Mouse (Mus musculus): Measurements from ENCODE around the gene Tpp2. TPM values are rescaled to one million over a fixed set of nuclear protein-coding genes. Genes with fewer than 3 reads are reported as not detected.

Tpp2 gene
- total and polyA plus RNA-seq, 3 experiments = 41.1 to 47.4 TPM; not detected in 1

DNA sequence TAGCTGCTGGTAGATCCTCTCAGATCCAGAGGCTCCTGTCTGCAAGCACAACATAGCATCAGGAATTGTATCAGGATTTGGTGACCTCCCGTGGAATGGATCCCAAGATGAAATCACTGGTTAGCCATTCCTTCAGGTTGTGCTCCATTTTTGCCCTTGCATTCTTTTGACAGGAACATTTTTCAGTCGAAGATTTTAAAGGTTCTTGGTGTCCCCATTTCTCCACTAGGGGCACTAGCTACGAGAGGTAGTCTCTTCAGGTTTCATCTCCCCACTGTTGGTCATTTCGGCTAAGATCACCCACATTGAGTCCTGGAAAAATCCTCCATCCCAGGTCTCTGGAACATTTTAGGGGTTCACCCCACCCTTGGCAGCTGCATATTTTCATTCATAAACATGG lies 33.3 kb downstream of the Tpp2 start:
- Histone ChIP-seq H3K27ac (ENCODE audit: control insufficient read depth, low read depth, low read length) (no peak overlapping the region), H3K9me3 (replicated peaks; ENCODE audit: insufficient read depth, low read length) (no peaks in the 10 kb centered on the region), H3K9ac (ENCODE audit: control insufficient read depth, low read depth, low read length, poor library complexity, severe bottlenecking) (no peak overlapping the region), H3K79me2 (ENCODE audit: control insufficient read depth, insufficient read depth, low read length, poor library complexity) (no peaks in the 10 kb centered on the region), H3K36me3 (ENCODE audit: control insufficient read depth in 1 of 2, insufficient read depth in 2 of 2, low read length in 2 of 2) (peaks cover 0 to 37% of the 10 kb centered on the region in 2 experiments; a peak in 2 of 4 replicates), H3K4me3 (ENCODE audit: control insufficient read depth in 1 of 2, insufficient read depth in 1 of 2, low read depth in 2 of 2, low read length in 2 of 2) (no peak overlapping the region), H3K27me3 (ENCODE audit: control insufficient read depth in 1 of 2, insufficient read depth in 2 of 2, low read length in 2 of 2) (no peaks in the 10 kb centered on the region), H3K4me1 (ENCODE audit: control insufficient read depth in 1 of 2, insufficient read depth in 2 of 2, low read length in 2 of 2) (no peaks in the 10 kb centered on the region)
- TF ChIP-seq CTCF (IDR thresholded peaks at IDR 0.05 in 2 of 3, conservative IDR thresholded peaks at IDR 0.05 in 1 of 3; ENCODE audit: control insufficient read depth in 1 of 3, insufficient read depth in 1 of 3, low read depth in 2 of 3, low read length in 3 of 3, poor library complexity in 1 of 3, severe bottlenecking in 1 of 3) = peak; percentile 10 to 53 (median 39); a peak in 4 of 6 replicates
- TF ChIP-seq POLR2A (IDR thresholded peaks at IDR 0.05; ENCODE audit: control insufficient read depth in 1 of 2, insufficient read depth in 1 of 2, low read depth in 1 of 2, low read length in 2 of 2, poor library complexity in 1 of 2) = no peak
- peak; percentile 31 for DNase-seq (ENCODE audit: low read depth, low spot score)

DNA sequence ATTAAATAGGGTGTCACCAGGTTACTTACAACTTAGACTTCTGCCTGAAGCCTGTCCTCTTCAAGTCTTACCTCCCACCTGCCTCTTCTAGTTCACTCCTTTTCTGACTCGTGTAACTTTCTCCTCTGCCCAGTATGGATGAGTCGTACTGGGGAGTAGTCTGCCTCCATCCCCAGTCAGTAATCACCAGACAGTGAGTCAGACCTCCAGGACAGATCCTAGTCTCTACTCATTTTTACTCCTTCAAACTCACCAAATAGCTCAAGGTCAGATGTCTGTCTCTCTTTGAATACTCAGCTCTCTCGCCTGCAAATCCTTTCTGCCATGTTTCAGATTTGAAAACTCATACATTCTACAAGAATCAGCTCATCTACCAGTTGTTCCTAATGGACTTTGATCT lies 35.9 kb downstream of the Tpp2 start:
- H3K9ac ChIP-seq (ENCODE audit: control insufficient read depth, low read depth, low read length, poor library complexity, severe bottlenecking) = no peak overlapping the region
- H3K4me1 ChIP-seq (ENCODE audit: control insufficient read depth in 1 of 2, insufficient read depth in 2 of 2, low read length in 2 of 2) = no peaks in the 10 kb centered on the region
- H3K4me3 ChIP-seq (ENCODE audit: control insufficient read depth in 1 of 2, insufficient read depth in 1 of 2, low read depth in 2 of 2, low read length in 2 of 2) = no peak overlapping the region
- peak; percentile 17 for DNase-seq (ENCODE audit: low read depth, low spot score)
- no peak overlapping the region for H3K27ac ChIP-seq (ENCODE audit: control insufficient read depth, low read depth, low read length)
- H3K27me3 ChIP-seq (ENCODE audit: control insufficient read depth in 1 of 2, insufficient read depth in 2 of 2, low read length in 2 of 2) = no peaks in the 10 kb centered on the region
- peaks cover 0 to 45% of the 10 kb centered on the region in 2 experiments; a peak in 2 of 4 replicates for H3K36me3 ChIP-seq (ENCODE audit: control insufficient read depth in 1 of 2, insufficient read depth in 2 of 2, low read length in 2 of 2)
- no peaks in the 10 kb centered on the region for H3K9me3 ChIP-seq (replicated peaks; ENCODE audit: insufficient read depth, low read length)
- H3K79me2 ChIP-seq (ENCODE audit: control insufficient read depth, insufficient read depth, low read length, poor library complexity) = no peaks in the 10 kb centered on the region
- TF ChIP-seq RCOR1 (IDR thresholded peaks at IDR 0.05; ENCODE audit: low read depth, low read length) (no peak), POLR2A (IDR thresholded peaks at IDR 0.05; ENCODE audit: control insufficient read depth in 1 of 2, insufficient read depth in 1 of 2, low read depth in 1 of 2, low read length in 2 of 2, poor library complexity in 1 of 2) (no peak), USF1 (IDR thresholded peaks at IDR 0.05; ENCODE audit: low read depth, low read length) (no peak), ZC3H11A (IDR thresholded peaks at IDR 0.05; ENCODE audit: low read depth, low read length) (no peak), E2F4 (IDR thresholded peaks at IDR 0.05; ENCODE audit: borderline replicate concordance, low read depth, low read length) (no peak), HCFC1 (IDR thresholded peaks at IDR 0.05; ENCODE audit: low read depth, low read length) (no peak), NRF1 (IDR thresholded peaks at IDR 0.05; ENCODE audit: insufficient read depth, low read depth, low read length, poor library complexity, severe bottlenecking) (no peak), POLR2AphosphoS2 (IDR thresholded peaks at IDR 0.05; ENCODE audit: low read length) (no peak)

DNA sequence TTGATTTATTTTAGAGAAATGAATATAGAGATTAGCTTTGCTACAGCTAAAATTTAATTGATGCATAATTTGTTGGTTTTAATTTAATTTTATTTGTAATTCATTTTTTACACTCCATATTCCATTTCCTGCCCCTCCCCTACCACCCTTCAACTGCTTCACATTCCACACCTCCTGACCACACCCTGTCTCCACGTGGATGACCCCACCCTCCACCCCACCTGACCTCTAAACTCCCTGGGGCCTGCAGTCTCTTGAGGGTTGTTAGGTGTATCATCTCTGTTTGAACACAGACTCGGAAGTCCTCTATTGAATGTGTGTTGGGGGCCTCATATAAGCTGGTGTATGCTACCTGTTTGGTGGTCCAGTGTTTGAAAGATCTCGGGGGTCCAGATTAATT lies 37.6 kb downstream of the Tpp2 start:
- no peak for DNase-seq (ENCODE audit: low read depth, low spot score)
- H3K36me3 ChIP-seq (ENCODE audit: control insufficient read depth in 1 of 2, insufficient read depth in 2 of 2, low read length in 2 of 2) = peaks cover 0 to 53% of the 10 kb centered on the region in 2 experiments; a peak in 2 of 4 replicates
- H3K9me3 ChIP-seq (replicated peaks; ENCODE audit: insufficient read depth, low read length) = no peaks in the 10 kb centered on the region
- no peaks in the 10 kb centered on the region for H3K79me2 ChIP-seq (ENCODE audit: control insufficient read depth, insufficient read depth, low read length, poor library complexity)
- no peak overlapping the region for H3K4me3 ChIP-seq (ENCODE audit: control insufficient read depth in 1 of 2, insufficient read depth in 1 of 2, low read depth in 2 of 2, low read length in 2 of 2)
- H3K4me1 ChIP-seq (ENCODE audit: control insufficient read depth in 1 of 2, insufficient read depth in 2 of 2, low read length in 2 of 2) = no peaks in the 10 kb centered on the region
- H3K27ac ChIP-seq (ENCODE audit: control insufficient read depth, low read depth, low read length) = no peak overlapping the region
- no peak overlapping the region for H3K9ac ChIP-seq (ENCODE audit: control insufficient read depth, low read depth, low read length, poor library complexity, severe bottlenecking)
- no peak for TF ChIP-seq BHLHE40 (IDR thresholded peaks at IDR 0.05; ENCODE audit: borderline replicate concordance, low read depth, low read length)
- no peak for TF ChIP-seq RCOR1 (IDR thresholded peaks at IDR 0.05; ENCODE audit: low read depth, low read length)
- TF ChIP-seq HCFC1 (IDR thresholded peaks at IDR 0.05; ENCODE audit: low read depth, low read length) = no peak
- no peak for TF ChIP-seq SIN3A (IDR thresholded peaks at IDR 0.05; ENCODE audit: low read length)
- TF ChIP-seq POLR2AphosphoS2 (IDR thresholded peaks at IDR 0.05; ENCODE audit: low read length) = no peak
- TF ChIP-seq GATA1 (IDR thresholded peaks at IDR 0.05; ENCODE audit: low read depth, low read length) = no peak
- TF ChIP-seq GABPA (IDR thresholded peaks at IDR 0.05; ENCODE audit: low read depth, low read length) = no peak
- no peak for TF ChIP-seq SMC3 (IDR thresholded peaks at IDR 0.05; ENCODE audit: low read depth, low read length)
- TF ChIP-seq ZKSCAN1 (IDR thresholded peaks at IDR 0.05; ENCODE audit: low read depth, low read length) = no peak
- no peak for TF ChIP-seq UBTF (IDR thresholded peaks at IDR 0.05; ENCODE audit: borderline replicate concordance, insufficient read depth, low read depth, low read length)
- TF ChIP-seq MXI1 (IDR thresholded peaks at IDR 0.05; ENCODE audit: low read depth, low read length) = no peak
- TF ChIP-seq ETS1 (IDR thresholded peaks at IDR 0.05; ENCODE audit: low read depth, low read length) = no peak
- TF ChIP-seq MAZ (IDR thresholded peaks at IDR 0.05; ENCODE audit: low read depth, low read length) = no peak
- no peak for TF ChIP-seq ZC3H11A (IDR thresholded peaks at IDR 0.05; ENCODE audit: low read depth, low read length)
- no peak for TF ChIP-seq USF1 (IDR thresholded peaks at IDR 0.05; ENCODE audit: low read depth, low read length)
- no peak for TF ChIP-seq MAX (IDR thresholded peaks at IDR 0.05; ENCODE audit: low read length)
- TF ChIP-seq MAFK (IDR thresholded peaks at IDR 0.05; ENCODE audit: borderline replicate concordance, low read depth, low read length) = no peak
- no peak for TF ChIP-seq EP300 (IDR thresholded peaks at IDR 0.05; ENCODE audit: low read depth in 1 of 2, low read length in 2 of 2)
- no peaks in the 10 kb centered on the region for H3K27me3 ChIP-seq (ENCODE audit: control insufficient read depth in 1 of 2, insufficient read depth in 2 of 2, low read length in 2 of 2)

Data from MEL (cell line).